Mouse (Mus musculus) layer of hippocampus, adult 9-11 months (tissue): ENCODE results near the gene Optn.

Experiments used
- DNase-seq: peaks from one replicate; pipeline ENCODE4 v3.0.0; 2022

Optn gene

GRCm38 (mm10) chr2:4978091-4978490 lies 85.8 kb downstream of the Optn start:
- DNase-seq, result peak; percentile 63

GRCm38 (mm10) chr2:4975807-4976206 lies 88.0 kb downstream of the Optn start, which contains the start of gene Ucma:
Gene Ucma, plus strand, starts transcription at chr2:4976122.
- DNase-seq, result peak; percentile 38
